Mouse (Mus musculus): ENCODE measurements around the gene 4933407L21Rik.
A peak's percentile ranks its signal among the peaks of the same experiment; 100 is the strongest.
"Not testable (repeated sequence)": the region's sequence is repeated elsewhere in the genome, so short reads cannot be mapped to it uniquely, and the experiment has no call there.

4933407L21Rik gene

GRCm38 (mm10) chr1:85960873-85961272 lies 32.6 kb downstream of the 4933407L21Rik start, which contains the start of gene Gpr55:
Gpr55 (minus strand) TSS chr1:85961007.
- no peak for DNase-seq

GRCm38 (mm10) chr1:85962081-85962480 lies 33.8 kb downstream of the 4933407L21Rik start:
- DNase-seq, result no peak

- no peak for DNase-seq
These were observed 37.6 kb downstream of the 4933407L21Rik start for GRCm38 (mm10) chr1:85965856-85966255.

- no peak for DNase-seq
These were observed 40.8 kb downstream of the 4933407L21Rik start for GRCm38 (mm10) chr1:85969081-85969480.

GRCm38 (mm10) chr1:85969519-85969918 lies 41.2 kb downstream of the 4933407L21Rik start:
- DNase-seq, result peak; percentile 47

GRCm38 (mm10) chr1:85971070-85971469 lies 42.8 kb downstream of the 4933407L21Rik start:
- no peak for DNase-seq

- no peak for DNase-seq
These were observed 44.1 kb downstream of the 4933407L21Rik start for GRCm38 (mm10) chr1:85972341-85972740.

GRCm38 (mm10) chr1:85973468-85973877 lies 45.2 kb downstream of the 4933407L21Rik start:
- no peak for DNase-seq

GRCm38 (mm10) chr1:85977709-85978108 lies 49.4 kb downstream of the 4933407L21Rik start:
- DNase-seq, result no peak

- DNase-seq, result no peak
These were observed 53.6 kb downstream of the 4933407L21Rik start for GRCm38 (mm10) chr1:85981738-85982357.

- no peak for DNase-seq
These were observed 57.5 kb downstream of the 4933407L21Rik start for GRCm38 (mm10) chr1:85985784-85986183.

- no peak for DNase-seq
These were observed 60.1 kb downstream of the 4933407L21Rik start for GRCm38 (mm10) chr1:85988351-85988750.

GRCm38 (mm10) chr1:85988882-85989281 lies 60.6 kb downstream of the 4933407L21Rik start:
- DNase-seq, result not testable (repeated sequence)
